Mouse (Mus musculus) adrenal gland, adult 2 months (tissue): ENCODE results near the gene Klf12. TPM values are rescaled to one million over a fixed set of nuclear protein-coding genes. Genes with fewer than 3 reads are reported as not detected.

Experiments used
- DNase-seq: peaks from one replicate; pipeline ENCODE4 v3.0.0; 2021
- polyA plus RNA-seq: library from polyadenylated mRNA; depleted of rRNA; stranded (reverse); fragments of >200 nt; gene quantifications from 2 replicates; pipeline ENCODE4 v1.2.3, GENCODE M21; 2012
- total RNA-seq, 2 experiments: library from RNA; stranded (reverse); gene quantifications; 2 replicates each; pipeline ENCODE4 v1.2.3; 2021

Klf12 gene
- total and polyA plus RNA-seq, 3 experiments = 11.4 to 25.6 (median 16.8) TPM

DNA sequence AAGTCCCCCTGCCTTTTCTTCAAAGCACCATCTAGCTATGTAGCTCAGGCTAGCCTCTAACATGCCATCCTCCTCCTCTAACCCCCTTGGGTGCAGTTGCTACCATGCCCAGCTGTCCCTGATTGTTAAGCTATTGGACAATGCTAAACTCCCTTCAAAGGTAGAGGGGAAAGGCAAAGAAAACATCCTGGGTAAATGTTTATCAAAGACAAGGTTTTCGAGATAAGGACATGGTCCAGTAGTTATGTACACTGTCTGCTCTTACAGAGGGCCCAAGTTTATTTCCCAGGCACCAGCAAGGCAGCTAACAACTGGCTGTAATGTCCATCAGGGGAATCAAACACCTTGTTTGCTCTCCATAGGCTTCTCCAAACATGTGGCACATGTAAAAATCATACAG lies 53.1 kb downstream of the Klf12 start:
- DNase-seq = no peak

- DNase-seq = no peak
These were observed 56.4 kb downstream of the Klf12 start for GRCm38 (mm10) chr14:100228120-100228519.

DNA sequence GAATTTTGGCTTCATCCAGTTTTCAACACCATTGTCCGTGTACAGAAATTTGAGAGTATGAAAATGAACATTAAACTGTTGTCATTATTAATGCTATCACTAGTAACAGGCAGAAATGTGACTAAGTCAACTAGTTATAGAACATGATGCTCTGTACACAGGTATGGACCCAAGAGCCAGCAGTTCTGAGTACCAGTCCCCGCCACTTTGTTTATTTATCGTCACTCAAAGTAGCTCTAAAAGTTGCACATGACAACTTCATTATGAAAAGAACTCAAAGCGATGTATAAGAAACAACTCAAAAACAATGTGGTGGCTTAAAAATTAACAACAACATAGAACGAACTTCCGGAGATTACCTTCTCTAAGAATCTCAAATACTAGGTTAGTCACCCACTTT lies 56.8 kb downstream of the Klf12 start:
- DNase-seq = no peak

DNA sequence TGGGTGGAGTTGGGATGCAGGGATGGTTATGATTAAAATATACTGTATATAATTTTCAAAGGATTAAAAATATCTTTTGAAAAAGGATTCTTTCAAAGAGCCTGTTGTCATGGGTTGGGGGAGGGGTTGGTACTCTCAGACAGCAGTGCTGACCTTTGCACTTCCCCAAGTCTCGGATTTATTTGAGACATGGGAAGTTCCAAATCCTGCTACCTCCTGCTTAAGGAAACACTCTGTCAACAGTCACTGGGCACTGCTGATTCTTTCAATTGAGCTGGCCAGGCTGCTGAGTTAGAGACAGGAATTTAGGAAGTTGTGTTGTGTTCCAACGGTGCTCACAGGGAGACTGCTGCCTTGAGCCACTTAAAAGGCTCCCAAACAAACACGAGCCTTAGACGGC lies 60.3 kb downstream of the Klf12 start:
- DNase-seq = peak; percentile 25

DNA sequence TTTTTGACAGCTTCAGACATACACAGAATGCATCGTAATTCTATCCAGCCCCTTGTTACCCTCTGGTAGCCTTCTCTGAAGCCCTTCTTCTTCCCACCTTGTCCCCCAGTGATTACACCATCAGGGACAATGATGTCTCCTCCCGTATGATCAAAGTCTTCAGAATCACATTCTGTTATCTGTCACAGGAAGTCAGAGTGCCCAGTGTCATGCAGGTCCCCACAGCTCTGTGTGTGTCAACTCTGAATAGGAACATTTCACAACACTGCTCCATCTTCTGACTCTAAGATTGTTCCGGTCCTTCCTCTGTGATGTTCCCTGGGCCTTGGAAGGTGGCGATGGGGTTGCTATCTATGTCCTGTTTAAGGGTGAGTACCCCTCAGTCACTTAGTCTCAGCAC lies 62.2 kb downstream of the Klf12 start:
- no peak for DNase-seq

DNA sequence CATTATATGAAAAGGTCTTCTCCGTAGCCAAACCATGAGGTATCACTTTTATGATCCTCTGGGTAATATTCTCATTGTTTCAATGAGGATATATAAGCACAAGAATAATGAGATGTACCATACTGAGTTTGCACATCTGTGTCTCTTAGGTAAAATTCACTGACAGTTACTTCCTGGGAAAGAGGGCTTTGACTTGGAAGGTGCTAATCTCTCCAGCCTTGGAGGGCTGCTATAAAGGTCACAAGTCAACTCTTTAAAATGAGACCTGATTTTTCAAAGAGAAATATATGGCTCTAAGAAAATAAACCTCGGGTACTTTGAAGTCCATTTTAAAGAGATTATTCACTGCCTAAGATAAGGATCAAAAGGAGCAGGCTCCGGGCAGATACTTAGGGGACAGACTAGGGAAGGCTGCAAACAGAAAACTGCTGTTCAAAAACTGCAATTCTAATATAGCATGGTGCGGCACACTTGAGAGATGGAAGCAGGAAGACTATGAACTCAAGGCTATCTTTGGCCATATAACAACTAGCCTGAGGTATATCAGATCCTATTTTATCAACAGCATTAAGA lies 69.2 kb downstream of the Klf12 start:
- DNase-seq = no peak

DNA sequence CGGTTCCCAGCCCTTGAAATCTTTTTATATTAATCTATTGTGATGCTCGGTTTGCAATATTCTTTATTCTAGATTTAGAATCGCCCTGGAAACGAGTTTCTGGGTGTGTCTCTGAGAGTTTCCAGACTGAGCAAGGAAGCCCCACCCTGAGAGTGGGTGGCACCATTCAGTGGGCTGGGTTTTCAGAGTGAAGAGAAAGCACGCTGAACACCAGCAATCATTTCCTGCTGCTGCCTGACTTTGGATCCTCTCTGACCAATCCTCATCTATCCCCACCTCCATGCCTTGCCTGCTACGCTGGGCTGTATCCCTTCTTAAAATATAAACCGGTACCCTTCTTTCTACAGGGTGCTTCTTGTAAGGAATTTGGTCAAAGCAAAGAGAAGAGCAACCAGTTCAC lies 71.4 kb downstream of the Klf12 start:
- peak; percentile 55 for DNase-seq

DNA sequence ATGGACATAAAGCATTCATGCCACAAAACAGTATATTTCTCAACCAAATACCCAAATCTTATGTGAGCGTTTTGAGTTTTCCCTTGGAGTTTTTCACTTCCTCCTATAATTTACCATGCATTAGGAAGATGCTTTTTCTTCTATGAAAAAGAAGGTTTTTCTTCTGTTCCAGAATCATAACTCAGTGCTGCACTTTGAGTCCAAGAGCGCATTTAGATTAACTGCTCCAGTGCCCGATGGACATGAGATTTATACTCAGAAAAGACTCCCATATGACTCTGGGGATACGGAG lies 72.7 kb downstream of the Klf12 start:
- no peak for DNase-seq

GRCm38 (mm10) chr14:100211036-100211825 lies 73.2 kb downstream of the Klf12 start:
- peak; percentile 82 for DNase-seq

- no peak for DNase-seq
These were observed 74.6 kb downstream of the Klf12 start for GRCm38 (mm10) chr14:100209814-100210419.

- no peak for DNase-seq
These were observed 77.4 kb downstream of the Klf12 start for GRCm38 (mm10) chr14:100207081-100207480.

DNA sequence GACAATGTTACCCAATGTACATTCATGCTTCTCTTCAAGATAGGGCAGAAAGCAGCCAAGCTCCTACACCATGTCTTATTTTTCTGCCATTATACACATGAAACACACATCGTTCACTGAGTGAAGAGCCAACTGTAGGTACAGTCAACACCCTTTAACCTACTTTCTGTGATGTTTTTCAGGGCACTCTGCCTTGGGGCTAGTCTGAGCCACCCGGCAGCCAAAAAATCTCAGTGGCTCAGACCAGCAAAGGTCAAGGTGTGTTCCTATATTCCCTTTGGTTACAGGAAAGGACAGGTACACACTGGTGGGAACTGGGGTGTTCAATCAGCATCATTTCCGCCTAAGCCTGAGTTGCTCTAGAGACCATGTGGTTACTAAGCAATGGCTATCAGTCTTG lies 78.3 kb downstream of the Klf12 start:
- no peak for DNase-seq

- no peak for DNase-seq
These were observed 84.3 kb downstream of the Klf12 start for GRCm38 (mm10) chr14:100200058-100200688.

- DNase-seq = no peak
These were observed 85.8 kb downstream of the Klf12 start for GRCm38 (mm10) chr14:100198636-100199035.

- DNase-seq = no peak
These were observed 87.3 kb downstream of the Klf12 start for GRCm38 (mm10) chr14:100197199-100197598.

- DNase-seq = no peak
These were observed 94.8 kb downstream of the Klf12 start for GRCm38 (mm10) chr14:100189490-100190197.

- no peak for DNase-seq
These were observed 97.1 kb downstream of the Klf12 start for GRCm38 (mm10) chr14:100187372-100187771.

DNA sequence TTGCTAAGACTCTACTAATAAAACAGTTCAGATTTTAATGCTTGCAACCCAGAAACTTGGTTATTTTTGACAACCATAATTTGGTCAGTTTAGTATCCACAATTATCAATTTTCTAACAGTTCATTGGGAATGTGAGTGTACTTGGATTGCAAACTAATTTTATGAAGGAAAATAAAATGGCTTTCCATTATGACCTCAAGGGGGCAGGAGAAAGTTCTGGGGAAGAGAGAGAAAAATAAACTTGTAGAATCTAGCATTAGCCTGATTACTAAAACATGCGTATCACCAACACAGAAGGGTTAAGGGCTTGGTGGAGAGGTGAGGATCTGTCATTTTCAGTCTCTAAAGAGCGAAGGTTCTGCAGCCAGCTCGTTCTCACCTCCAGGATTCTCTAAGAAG lies 106.7 kb downstream of the Klf12 start:
- no peak for DNase-seq

- no peak for DNase-seq
These were observed 119.4 kb downstream of the Klf12 start for GRCm38 (mm10) chr14:100165075-100165474.

DNA sequence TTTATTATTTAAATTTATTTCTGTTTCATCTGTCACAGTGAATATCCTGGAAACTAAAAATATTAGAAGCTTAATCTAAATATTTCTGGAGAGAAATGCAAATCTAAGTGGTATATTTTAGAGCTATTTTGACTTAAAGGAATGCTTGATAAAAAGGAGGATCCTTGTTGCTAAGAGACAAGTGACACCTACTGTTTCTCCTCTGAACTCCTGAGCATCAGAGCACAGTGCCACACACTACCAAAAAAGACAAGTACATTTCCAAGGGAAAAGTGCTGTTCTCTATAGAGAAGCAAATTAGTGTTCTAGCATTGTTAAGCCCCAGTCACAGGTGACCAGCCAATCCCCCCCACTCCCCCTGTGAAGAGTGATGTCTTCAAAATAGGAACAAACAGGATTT lies 127.8 kb downstream of the Klf12 start:
- DNase-seq = no peak

DNA sequence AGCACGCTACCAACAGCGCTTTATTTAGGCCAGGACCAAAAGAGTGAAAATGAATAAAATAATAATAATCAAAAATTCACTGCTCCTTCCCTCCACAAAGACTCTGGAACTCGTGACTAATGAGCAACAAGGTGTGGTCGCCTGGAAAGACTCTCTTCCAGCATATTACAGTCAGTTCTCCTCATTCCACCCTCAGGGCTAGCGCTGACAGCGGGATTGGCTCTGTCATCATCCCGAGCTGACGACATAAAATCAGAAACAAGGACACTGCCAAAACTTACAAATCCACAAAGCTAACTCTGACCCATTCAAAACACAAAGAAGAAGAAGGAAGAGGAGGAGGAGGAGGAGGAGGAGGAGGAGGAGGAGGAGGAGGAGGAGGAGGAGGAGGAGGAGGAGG lies 136.8 kb downstream of the Klf12 start:
- no peak for DNase-seq

DNA sequence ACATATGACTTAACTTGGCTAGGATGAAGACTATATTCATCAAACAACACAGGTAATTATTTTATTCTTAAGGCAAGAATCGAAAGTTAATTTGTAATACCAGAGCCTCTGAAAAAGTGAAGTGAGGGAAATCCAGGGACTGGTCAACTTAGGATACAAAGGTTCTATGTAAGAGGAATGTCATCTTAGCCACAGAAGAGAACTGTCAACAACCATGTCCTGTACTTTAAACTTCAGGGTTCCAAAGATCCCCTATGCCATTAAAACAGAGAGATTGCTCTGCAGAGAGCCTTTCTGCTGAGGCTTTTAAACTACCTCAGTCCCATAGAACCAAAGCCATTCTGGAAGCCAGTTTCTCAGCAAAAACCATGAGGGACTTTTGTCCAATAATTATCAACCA lies 144.1 kb downstream of the Klf12 start:
- DNase-seq = no peak

- DNase-seq = no peak
These were observed 150.2 kb downstream of the Klf12 start for GRCm38 (mm10) chr14:100134304-100134703.
